Mouse (Mus musculus) liver, embryonic 11.5 days (tissue): ENCODE measurements around the gene Mef2c. TPM values are rescaled to one million over a fixed set of nuclear protein-coding genes. Genes with fewer than 3 reads are reported as not detected.

ENCODE experiments used
- ATAC-seq: fragments of 200-750 bp; cut with Nextera tagmentation; replicated peaks from 2 replicates; pipeline ENCODE4 v1.8.0; 2017; ENCODE audit warnings: moderate number of reproducible peaks, mild to moderate bottlenecking, moderate TSS enrichment, moderate library complexity; ENCODE audit not compliant: low FRiP score
- DNase-seq: peaks from one replicate; pipeline ENCODE4 v3.0.0-alpha.2; 2017; ENCODE audit warnings: low spot score
- H3K27ac ChIP-seq: fragments of 300-500 bp; sonication (generic); 2 replicates; pipeline ENCODE4 v1.5.1; 2014; ENCODE audit warnings: mild to moderate bottlenecking, low read depth, low read length, control low read depth
- H3K27me3 ChIP-seq: fragments of 300-500 bp; sonication (generic); replicated peaks from 2 replicates; pipeline ENCODE4 v1.6.1; 2014; ENCODE audit warnings: low read length, mixed read lengths; ENCODE audit not compliant: control insufficient read depth, insufficient read depth
- H3K36me3 ChIP-seq: fragments of 300-500 bp; sonication (generic); 2 replicates; pipeline ENCODE4 v1.6.1; 2014; ENCODE audit warnings: mild to moderate bottlenecking, low read length, moderate library complexity, mixed read lengths; ENCODE audit not compliant: control insufficient read depth, insufficient read depth
- H3K4me1 ChIP-seq: fragments of 300-500 bp; sonication (generic); replicated peaks from 2 replicates; pipeline ENCODE4 v1.6.1; 2014; ENCODE audit warnings: low read length, mixed read lengths; ENCODE audit not compliant: control insufficient read depth, insufficient read depth
- H3K4me2 ChIP-seq: fragments of 300-500 bp; sonication (generic); 2 replicates; pipeline ENCODE4 v1.6.1; 2014; ENCODE audit warnings: mild to moderate bottlenecking, control low read depth, moderate library complexity
- H3K4me3 ChIP-seq: fragments of 300-500 bp; sonication (generic); 2 replicates; pipeline ENCODE4 v1.5.1; 2014; ENCODE audit warnings: low read depth, low read length, control low read depth
- H3K9ac ChIP-seq: fragments of 300-500 bp; sonication (generic); 2 replicates; pipeline ENCODE4 v1.6.1; 2014; ENCODE audit warnings: low read depth, low read length, control low read depth
- H3K9me3 ChIP-seq: fragments of 300-500 bp; sonication (generic); 2 replicates; pipeline ENCODE4 v1.6.1; 2016; ENCODE audit warnings: low read length, inconsistent platforms, mixed read lengths; ENCODE audit not compliant: control insufficient read depth
- WGBS: fragments of 180-500 bp; shearing (Covaris S2); extraction: QIAGEN DNeasy Blood & Tissue Kit; methylation state at CpG from one replicate; pipeline ENCODE4 v1.1.7; 2014; 5-methylcytosine and 5-hydroxymethylcytosine counted together
- polyA plus RNA-seq: library from polyadenylated mRNA; unstranded; fragments of >200 nt; fragmentation: Nextera tagmentation; extraction: Ambion mirVana; gene quantifications from 2 replicates; pipeline ENCODE4 v1.2.1, GENCODE M21; 2014

Gene Mef2c
- polyA plus RNA-seq, 1 experiment from 2014 or later, result 46.0 TPM

DNA sequence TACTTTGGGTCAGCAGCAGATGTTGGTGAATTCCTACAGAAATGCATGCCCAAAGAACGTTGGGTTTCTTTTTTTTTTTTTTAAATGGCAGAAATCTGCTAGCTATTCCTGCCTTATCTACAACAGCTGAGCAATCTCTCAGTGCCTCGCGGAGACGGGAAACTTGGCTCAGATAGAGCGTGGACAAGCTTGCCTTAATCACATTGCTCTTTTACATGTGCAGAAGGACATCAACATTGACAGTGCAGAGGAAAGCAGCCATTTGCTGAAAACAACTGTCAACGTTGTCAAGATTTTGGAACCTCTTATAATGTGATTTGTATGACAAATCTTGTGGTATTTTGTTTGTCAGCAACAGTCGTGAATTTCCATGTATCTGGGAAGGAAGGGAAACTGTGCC lies 22.5 kb upstream of the Mef2c start:
- no peak overlapping the region for H3K4me2 ChIP-seq
- 46% methylated on average over 7 of the region's 7 CpGs for WGBS

DNA sequence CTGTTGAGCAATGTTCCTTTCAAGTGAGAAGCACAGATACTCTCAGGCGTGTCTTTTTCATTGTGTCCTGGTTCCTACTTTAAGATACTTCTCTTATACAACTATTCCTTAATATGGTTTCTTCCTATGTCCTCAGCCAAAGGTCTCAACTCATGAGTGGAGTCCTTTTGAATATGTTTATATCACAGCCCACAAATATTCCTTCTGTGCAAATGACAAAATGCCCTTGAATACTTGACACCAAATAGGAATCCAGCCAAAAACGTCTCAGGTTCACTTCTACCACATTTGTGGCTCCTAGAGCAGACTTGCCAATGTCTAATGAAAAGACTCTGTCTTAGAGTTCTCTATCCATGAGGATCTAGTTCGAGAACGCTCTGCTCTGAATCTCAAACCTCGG lies 21.7 kb upstream of the Mef2c start:
- ATAC-seq (no peak), DNase-seq (no peak)
- no peaks in the 10 kb centered on the region for H3K4me1 ChIP-seq
- H3K4me2 ChIP-seq, result no peak overlapping the region
- 71% methylated on average over 5 of the region's 5 CpGs for WGBS
- H3K27ac ChIP-seq, result no peak overlapping the region
- H3K27me3 ChIP-seq, result no peaks in the 10 kb centered on the region
- no peak overlapping the region for H3K4me3 ChIP-seq
- no peaks in the 10 kb centered on the region for H3K36me3 ChIP-seq
- no peak overlapping the region for H3K9ac ChIP-seq
- no peaks in the 10 kb centered on the region for H3K9me3 ChIP-seq

More for the DNA sequence above, 22.5 kb upstream of the Mef2c start:
- Histone ChIP-seq H3K27me3 (no peaks in the 10 kb centered on the region), H3K27ac (no peak overlapping the region), H3K9me3 (no peaks in the 10 kb centered on the region), H3K36me3 (no peaks in the 10 kb centered on the region), H3K4me1 (no peaks in the 10 kb centered on the region), H3K9ac (no peak overlapping the region), H3K4me3 (no peak overlapping the region)
- ATAC-seq (no peak), DNase-seq (no peak)

DNA sequence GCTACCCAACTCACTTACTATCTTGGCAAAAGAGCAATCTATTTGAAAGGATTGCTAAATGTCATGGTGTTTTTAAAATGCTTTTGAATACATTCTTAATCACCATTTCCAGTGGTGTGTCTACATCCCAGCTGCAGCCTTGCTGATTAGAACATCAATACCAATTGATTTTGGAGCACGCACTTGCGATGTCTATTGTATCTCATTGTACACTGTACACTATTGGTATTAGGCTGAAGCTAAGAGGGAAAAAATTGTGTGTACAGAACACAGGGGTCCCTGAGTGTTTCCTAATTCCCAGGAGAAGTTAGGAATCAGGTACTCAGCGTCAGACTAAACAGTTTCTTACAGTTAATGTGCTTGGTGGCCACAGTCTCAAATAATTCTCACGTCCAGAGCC lies 19.6 kb upstream of the Mef2c start:
- H3K4me1 ChIP-seq, result no peaks in the 10 kb centered on the region
- 86% methylated on average over 4 of the region's 4 CpGs for WGBS
- no peak overlapping the region for H3K4me2 ChIP-seq
- no peak overlapping the region for H3K4me3 ChIP-seq
- H3K9me3 ChIP-seq, result no peaks in the 10 kb centered on the region
- H3K36me3 ChIP-seq, result no peaks in the 10 kb centered on the region
- H3K27me3 ChIP-seq, result no peaks in the 10 kb centered on the region
- no peak overlapping the region for H3K27ac ChIP-seq
- H3K9ac ChIP-seq, result no peak overlapping the region
- ATAC-seq, result no peak
- no peak for DNase-seq

DNA sequence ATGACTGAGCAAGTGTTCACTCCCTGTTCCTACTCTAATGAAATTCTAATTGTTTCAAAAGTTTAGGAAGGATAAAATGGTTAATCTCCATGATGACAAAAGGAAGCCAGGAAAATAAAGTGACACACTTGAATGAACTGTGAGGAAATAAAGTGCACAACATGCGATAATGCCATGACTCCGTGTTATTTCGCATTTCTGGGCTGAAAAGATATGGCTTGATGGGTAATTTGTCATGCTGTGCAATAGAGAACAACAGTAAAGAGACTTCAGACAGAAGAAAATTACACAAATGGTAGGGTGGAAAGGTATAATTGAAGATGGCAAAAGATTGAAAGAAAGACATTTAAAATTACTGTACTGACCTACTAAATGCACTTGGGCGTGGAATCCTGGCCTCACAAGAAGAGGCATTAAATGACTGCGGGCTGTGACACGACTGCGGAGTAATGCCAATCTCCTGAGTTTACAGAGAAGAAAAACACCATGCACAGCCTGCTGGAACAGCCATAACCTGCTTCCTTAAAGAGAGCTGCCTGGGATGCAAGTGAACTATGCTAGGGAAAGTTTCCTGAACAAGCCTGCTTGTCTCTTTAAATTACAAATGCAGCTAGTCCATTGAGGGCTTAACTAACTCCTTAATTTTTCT lies 19.0 kb upstream of the Mef2c start:
- H3K4me1 ChIP-seq, result no peaks in the 10 kb centered on the region
- H3K27ac ChIP-seq, result no peak overlapping the region
- H3K4me3 ChIP-seq, result no peak overlapping the region
- no peaks in the 10 kb centered on the region for H3K36me3 ChIP-seq
- no peak overlapping the region for H3K9ac ChIP-seq
- no peaks in the 10 kb centered on the region for H3K27me3 ChIP-seq
- no peaks in the 10 kb centered on the region for H3K9me3 ChIP-seq
- 82% methylated on average over 7 of the region's 7 CpGs for WGBS
- no peak overlapping the region for H3K4me2 ChIP-seq
- ATAC-seq, result no peak
- no peak for DNase-seq

GRCm38 (mm10) chr13:83492051-83492450 lies 11.8 kb upstream of the Mef2c start:
- Histone ChIP-seq H3K4me2 (no peak overlapping the region), H3K4me1 (no peaks in the 10 kb centered on the region), H3K36me3 (no peaks in the 10 kb centered on the region), H3K9ac (no peak overlapping the region), H3K9me3 (no peaks in the 10 kb centered on the region), H3K4me3 (no peak overlapping the region), H3K27ac (no peak overlapping the region), H3K27me3 (no peaks in the 10 kb centered on the region)
- ATAC-seq, result no peak
- WGBS, result 82% methylated on average over 3 of the region's 3 CpGs
- no peak for DNase-seq

DNA sequence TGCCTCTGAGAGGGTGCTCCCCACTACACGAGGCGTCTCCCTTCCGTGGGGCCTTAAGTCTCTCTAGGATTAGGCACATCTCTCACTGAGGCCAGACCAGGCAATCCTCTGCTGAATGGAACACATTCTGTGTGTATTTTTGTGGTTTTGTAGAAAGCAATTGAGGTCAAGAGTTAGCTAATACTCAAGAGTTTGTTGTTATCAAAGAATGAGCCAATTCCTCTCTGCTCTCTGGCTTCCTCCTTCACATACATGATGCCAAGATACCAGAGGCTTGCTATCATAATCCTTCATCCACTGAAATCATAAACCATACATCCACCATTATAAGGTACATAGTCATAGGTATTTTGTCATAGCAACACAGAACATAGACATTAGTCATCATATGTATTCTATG lies 6.1 kb upstream of the Mef2c start:
- ATAC-seq (no peak), DNase-seq (no peak)
- Histone ChIP-seq H3K9me3 (no peaks in the 10 kb centered on the region), H3K4me3 (no peak overlapping the region), H3K27ac (no peak overlapping the region), H3K4me1 (no peaks in the 10 kb centered on the region), H3K27me3 (no peaks in the 10 kb centered on the region), H3K4me2 (no peak overlapping the region), H3K36me3 (no peaks in the 10 kb centered on the region), H3K9ac (no peak overlapping the region)
- 91% methylated on average over 3 of the region's 3 CpGs for WGBS

DNA sequence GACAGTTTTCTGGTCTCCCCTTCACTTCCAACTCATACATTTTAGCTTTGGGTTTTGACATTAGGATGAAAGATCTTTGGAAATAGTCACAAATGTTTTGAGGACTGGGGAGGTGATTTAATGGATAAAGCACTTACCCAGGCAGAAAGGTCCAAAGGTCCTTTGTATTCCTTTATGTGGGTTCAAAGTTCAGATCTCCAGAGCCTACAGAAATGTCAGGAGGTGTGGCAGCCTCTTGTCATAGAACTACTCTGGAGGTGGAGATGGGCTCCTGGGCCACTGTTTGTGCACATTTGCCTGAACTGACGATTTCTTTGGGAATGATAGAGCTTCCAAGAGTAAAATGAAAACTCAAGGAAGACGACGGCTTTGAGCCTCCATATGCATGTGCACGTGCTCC lies 4.3 kb upstream of the Mef2c start:
- no peaks in the 10 kb centered on the region for H3K36me3 ChIP-seq
- no peak overlapping the region for H3K9ac ChIP-seq
- no peak overlapping the region for H3K4me3 ChIP-seq
- no peaks in the 10 kb centered on the region for H3K4me1 ChIP-seq
- no peak overlapping the region for H3K27ac ChIP-seq
- WGBS, result 81% methylated on average over 4 of the region's 4 CpGs
- no peaks in the 10 kb centered on the region for H3K9me3 ChIP-seq
- DNase-seq (no peak), ATAC-seq (no peak)
- H3K4me2 ChIP-seq, result no peak overlapping the region
- no peaks in the 10 kb centered on the region for H3K27me3 ChIP-seq

DNA sequence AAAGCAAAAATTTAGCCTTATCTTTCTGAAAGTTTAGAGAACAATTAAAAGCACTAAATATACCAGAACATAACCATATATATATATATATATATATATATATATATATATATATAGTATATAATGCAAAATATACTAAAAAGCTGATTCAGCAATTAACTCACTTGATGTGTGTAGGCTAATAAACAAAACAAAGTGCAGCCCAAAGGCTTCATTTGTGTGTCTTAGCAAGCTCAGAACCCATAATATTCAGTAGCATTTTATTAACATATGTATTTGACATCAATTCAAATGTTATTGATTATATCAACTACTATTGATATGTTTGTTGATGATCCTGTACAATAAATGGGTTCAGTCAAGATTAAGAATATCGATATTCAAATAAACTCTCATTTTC lies 3.9 kb downstream of the Mef2c start:
- Histone ChIP-seq H3K4me1 (no peaks in the 10 kb centered on the region), H3K27ac (no peak overlapping the region), H3K27me3 (no peaks in the 10 kb centered on the region), H3K9me3 (no peaks in the 10 kb centered on the region), H3K4me3 (no peak overlapping the region), H3K4me2 (no peak overlapping the region), H3K9ac (no peak overlapping the region), H3K36me3 (no peaks in the 10 kb centered on the region)
- ATAC-seq (no peak), DNase-seq (no peak)
- 81% methylated on average over 1 of the region's 1 CpGs for WGBS

GRCm38 (mm10) chr13:83515013-83515547 lies 11.2 kb downstream of the Mef2c start:
- Histone ChIP-seq H3K4me2 (no peak overlapping the region), H3K27ac (no peak overlapping the region), H3K27me3 (no peaks in the 10 kb centered on the region), H3K9me3 (no peaks in the 10 kb centered on the region), H3K4me3 (no peak overlapping the region), H3K4me1 (no peaks in the 10 kb centered on the region; the same call in 1 of the 2 replicates), H3K9ac (no peak overlapping the region), H3K36me3 (no peaks in the 10 kb centered on the region)
- ATAC-seq, result no peak
- 62% methylated on average over 4 of the region's 4 CpGs for WGBS
- DNase-seq, result no peak
